Mouse (Mus musculus) CD4-positive, CD25-positive, alpha-beta regulatory T cell, adult 9 weeks (primary cell): ENCODE results near the gene Rgs9. TPM values are rescaled to one million over a fixed set of nuclear protein-coding genes. Genes with fewer than 3 reads are reported as not detected.

ENCODE experiments used
- polyA plus RNA-seq: library from polyadenylated mRNA; unstranded; fragments of 100-300 nt; shearing (Covaris generic); gene quantifications from one replicate; pipeline ENCODE4 v1.2.1, GENCODE M21; 2017

Gene Rgs9
- polyA plus RNA-seq = 7.9 TPM

DNA sequence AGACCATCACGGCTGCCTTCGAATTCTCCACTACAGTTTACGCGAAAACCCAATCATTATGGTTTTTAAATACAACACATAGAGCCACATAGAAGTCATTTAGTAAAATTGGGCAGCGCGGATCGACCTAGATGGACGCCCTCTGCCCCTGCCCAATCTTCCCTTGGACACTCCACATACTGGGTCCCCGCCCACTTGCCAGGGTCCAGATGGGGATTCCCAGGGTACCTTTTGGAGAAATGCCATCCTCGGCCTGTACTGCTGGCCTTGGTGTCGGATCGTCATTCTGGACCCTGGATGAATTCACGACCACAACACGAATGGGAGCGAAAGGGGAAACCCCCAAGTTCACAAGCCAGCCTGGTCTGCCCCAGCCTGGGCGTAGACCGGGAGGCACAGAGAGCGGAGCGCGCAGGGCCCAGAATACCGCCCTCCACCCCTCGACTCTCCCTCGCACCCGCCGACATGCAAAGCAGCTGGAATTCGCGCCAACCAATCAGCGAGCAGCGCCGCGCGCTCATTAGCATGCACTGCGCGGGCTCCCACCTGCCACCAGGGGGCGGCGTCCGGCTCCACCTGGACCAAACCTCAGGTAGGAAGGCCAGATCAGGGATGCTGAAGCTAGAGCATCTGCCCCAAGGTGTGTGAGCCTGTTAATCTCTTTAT is at the start of gene Rgs9:
TSS of gene Rgs9 (minus strand) at position 420 of the 666 bp plus-strand sequence.

Other genes with a start within 250 kb of the Rgs9 start
- not detected for gene E030025P04Rik, start 153.8 kb downstream of the Rgs9 start, polyA plus RNA-seq
- 52.3 TPM for gene Gna13, start 64.7 kb upstream of the Rgs9 start, polyA plus RNA-seq
- gene 9930022D16Rik, start 115.8 kb upstream of the Rgs9 start, polyA plus RNA-seq = 0.16 TPM
- gene Amz2, start 127.8 kb upstream of the Rgs9 start, polyA plus RNA-seq = 39.7 TPM
- 3.6 TPM for gene Arsg, start 175.2 kb upstream of the Rgs9 start, polyA plus RNA-seq
- gene Slc16a6, start 175.5 kb upstream of the Rgs9 start, polyA plus RNA-seq = 18.3 TPM